Mouse (Mus musculus) natural killer cell, adult 2 months (primary cell): ENCODE data around the gene Casp8.
"Not testable (repeated sequence)": the region's sequence is repeated elsewhere in the genome, so short reads cannot be mapped to it uniquely, and the experiment has no call there.

Experiments used
- DNase-seq, 2 experiments: peaks; one replicate each; pipeline ENCODE4 v3.0.0; 2022; ENCODE audit warnings: low spot score in 2 of 2

Casp8 gene

DNA sequence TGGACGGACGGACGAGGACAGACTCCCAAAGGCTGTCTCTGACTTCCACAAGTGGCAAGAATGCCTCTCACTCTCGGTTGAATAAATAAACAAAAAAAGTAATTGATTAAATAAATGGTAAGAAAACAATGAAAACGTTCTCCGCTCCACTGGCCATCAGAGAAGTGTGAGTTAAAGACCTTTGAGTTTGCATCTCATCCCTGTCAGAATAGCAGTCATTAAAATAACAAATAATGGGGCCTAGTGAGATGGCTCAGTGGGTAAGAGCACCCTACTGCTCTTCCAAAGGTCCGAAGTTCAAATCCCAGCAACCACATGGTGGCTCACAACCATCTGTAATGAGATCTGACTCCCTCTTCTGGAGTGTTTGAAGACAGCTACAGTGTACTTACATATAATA lies 5.5 kb downstream of the Casp8 start:
- not testable (repeated sequence) for DNase-seq

DNA sequence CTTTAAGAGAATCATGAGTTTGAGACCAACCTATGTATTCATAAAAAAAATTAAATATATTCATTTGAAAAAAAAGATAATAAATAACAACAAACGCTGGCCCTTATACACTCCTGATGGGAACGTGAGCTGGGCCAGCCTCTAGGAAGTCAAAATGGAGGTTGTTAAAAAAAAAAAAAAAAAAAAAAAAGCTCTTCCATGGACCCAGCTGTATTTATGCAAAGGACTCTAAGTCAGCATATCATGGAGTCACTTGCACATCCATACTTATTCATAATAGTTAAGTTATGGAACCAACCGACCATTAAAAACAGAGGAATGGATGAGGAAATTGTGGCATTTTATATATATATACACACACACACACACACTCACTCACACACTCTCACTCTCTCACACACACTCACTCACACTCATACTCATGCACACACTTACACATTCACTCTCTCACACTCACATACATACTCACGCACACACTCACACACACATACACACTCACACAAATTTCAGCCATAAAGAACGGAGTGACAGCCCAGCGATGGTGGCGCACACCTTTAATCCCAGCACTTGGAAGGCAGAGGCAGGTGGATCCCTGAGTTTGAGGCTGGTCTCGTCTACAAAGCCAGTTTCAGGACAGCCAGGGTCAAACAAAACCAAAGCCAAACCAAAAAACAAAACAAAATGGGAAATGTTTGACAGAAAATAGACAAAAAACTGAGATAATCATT lies 6.5 kb downstream of the Casp8 start:
- DNase-seq: no peak

DNA sequence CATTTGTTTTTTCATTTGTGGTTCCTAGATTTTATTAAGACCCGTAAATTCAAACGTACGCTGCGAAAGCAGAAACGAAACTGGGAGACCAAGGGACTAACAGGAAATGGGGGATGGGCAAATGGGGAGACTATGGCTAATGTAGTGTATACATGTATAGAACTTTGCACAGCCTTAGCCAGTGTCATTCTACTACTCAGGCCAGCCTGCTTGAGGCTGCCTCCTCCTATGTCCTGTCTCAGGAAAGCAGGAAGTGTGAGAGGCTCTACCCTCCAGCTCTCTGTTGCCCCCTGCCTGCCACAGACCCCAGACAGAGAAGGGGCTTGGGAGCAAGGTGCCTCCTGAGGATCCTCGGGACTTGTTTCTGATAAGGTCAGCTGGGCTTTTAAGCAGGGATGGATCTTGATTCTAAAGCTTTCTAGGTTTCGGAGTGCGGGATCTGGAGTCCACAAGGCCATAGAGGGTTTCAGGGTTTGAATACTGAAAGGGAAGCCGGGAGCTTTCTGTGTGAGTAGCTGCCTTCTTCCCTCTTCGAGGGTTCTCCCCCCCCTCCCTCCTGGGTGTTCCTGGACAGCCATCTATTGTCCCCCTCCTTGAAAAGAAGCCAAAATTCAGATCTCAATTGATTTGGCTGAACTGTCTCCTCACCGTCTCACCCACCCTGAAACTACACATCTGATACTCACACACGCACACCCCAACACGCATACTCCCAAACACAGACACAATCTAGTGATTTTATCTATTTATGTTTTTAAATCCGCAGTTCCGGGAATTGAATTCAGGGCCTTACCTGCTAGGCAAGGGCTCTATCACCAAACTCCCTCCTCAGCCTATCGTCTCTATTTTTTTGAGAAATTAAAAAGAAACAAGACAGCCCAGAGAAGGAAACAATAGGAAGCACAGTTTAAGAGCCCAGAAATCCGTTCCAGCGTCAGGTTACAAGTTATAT lies 7.4 kb downstream of the Casp8 start:
- peak; percentile 69 to 74 for DNase-seq

DNA sequence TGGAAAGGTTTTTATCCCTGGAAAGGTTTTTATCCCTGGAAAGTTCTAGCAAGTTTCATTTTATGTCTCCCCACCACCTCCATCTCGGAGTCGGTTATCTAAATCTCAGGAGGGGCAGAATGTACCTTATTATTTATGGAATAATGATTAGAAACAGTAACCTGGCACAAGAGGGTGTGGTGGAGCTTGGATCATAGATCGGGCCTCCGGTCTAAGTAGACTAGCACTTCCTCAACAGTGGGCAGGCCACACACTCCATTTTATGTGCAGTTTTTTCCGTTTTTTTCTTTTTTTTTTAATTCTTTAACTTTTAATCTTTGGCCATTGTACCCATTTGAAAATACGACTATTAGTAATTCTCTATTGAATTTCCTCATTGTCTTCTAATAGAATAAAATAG lies 8.4 kb downstream of the Casp8 start:
- DNase-seq: no peak

DNA sequence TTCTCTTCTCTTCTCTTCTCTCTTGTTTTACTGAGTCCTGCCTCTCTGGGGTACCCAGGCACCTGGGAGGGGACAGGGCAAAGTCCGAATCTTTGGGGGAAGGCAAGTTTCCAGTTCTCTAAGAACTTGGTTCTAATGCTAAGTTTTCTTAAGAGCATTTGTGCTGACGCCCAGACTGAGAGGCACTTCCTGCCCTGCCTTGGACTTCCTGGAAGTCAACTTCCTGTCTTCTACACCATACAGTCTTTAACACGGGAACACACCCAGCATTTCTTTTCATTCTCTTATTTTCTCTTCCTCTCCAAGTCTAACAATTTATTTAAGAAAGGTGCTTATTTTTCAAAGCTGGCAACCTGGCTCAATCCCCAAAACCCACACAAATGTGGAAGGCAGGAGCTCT lies 11.5 kb downstream of the Casp8 start:
- DNase-seq: peak in 1 of 2 experiments; percentile 37

DNA sequence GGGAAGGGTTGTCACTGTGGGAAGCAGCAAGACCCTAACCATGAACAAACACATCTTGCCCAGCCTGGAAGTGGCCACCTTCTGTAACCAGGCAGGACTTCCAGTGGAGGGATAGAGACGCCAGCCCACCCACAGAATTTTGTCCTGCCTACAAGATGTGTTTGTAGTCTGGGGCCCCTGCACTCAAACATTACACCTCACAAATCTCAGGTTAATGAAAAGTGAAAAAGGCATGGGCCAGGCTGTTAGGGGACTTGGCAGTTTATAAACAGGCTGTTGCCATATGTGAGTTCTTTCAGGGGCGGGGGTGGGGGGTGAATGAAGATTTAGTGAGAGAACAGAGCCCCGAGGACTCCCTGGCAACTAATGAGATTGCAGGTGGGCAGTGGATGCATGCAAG lies 31.1 kb downstream of the Casp8 start:
- no peak for DNase-seq

DNA sequence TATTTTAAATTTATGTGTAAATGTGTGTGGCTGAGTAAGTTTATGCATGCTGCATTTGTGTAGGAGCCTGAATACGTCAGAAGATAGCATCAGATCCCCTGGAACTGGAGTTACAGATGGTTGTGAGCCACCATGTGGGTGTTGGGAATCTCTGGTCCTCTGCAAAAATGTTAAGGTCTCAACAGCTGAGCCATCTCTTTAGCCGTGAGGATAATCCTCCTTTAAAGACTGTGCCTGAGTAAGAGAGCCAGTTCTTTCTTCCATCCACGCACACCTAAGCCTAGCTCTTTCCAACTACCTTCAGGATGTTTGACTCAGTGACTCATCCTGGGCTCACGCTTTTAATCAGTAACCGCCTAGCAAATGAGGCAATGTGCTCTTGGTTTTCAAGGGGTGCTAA lies 35.6 kb downstream of the Casp8 start:
- no peak for DNase-seq

DNA sequence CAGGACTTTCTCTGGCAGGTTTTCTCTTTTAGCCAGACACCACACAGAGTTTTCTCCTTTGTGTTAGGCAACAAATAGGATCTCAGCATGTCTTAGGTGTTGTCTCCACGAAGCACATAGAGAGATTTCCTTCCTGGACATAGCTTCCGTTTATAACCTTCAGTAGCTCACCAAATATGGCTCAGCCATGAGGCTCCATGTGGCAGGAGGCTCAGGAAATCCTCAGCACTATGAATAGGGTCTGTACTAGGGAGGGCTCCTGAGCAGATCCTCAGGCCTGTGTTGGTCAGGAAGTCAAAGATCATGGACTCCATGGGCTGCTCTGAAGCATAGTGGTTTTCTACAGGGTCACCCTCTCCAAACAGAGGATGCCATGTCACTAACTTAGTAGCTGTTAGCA lies 37.0 kb downstream of the Casp8 start:
- no peak for DNase-seq

DNA sequence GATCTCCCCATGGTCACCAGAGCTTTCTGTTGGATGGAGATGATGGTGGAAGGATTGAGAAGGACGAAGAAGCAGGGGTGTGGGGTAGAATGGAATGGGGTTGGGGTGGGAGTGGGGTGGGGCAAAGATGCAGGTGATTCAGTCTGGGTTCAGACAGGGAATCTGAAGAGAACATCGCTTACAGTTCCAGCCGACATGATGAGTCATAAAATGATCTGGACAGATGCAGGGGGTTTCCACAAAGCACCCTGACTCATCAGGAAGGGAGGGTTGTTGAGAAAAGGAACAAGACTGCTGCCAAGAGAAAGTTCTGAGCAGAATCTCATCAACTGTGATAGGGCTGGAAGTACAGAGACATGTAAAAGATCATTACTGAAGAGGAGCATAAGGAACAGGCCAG lies 61.6 kb downstream of the Casp8 start:
- not testable (repeated sequence) for DNase-seq

DNA sequence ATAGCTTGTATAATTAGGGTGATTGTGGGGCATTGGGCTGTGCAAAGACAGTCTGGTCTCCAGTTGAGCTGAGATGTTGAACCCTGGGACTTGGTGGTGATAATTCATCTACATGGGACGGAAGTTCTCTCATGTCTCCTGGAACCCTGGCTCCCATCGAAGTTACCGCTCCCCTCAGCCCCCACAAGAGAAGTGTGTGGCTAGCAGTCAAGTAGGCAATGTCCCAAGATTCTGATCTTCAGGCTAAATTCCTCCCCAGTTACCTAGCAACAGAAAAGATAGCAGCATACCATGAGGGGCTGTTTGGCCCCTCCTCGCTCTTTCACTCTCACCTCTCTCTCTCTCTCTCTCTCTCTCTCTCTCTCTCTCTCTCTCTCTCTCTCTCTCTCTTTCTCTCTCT lies 64.0 kb downstream of the Casp8 start:
- not testable (repeated sequence) for DNase-seq

DNA sequence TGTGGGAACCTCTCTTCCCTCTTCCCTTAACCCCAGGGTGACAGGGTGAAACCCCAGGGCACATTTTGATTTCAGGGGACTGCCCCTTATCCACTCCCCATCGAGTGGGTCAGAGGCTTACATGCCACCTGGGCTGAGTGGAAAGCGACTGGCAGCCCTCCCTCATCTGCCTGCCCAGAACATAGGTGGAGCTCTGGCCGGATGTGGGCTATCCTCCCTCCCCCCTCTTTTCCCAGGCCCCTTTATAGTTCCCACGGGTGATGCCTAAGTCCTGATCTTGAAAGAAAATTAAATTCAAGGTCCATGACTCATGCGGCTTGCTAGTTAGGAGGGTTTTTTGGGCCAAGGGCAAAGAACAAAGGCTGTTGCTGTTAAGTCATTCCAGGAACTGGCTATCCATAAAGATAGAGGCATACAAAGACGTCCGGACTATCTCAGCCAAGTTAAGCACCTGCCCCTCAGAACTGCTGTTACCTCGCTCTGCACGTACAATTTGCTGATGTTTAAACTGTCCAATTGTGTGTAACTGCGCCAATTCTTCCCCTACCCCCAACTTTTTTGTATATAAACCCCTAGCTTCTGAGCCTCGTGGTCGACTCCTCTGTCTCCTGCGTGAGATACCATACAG lies 64.7 kb downstream of the Casp8 start:
- peak in 1 of 2 experiments; percentile 22 for DNase-seq

DNA sequence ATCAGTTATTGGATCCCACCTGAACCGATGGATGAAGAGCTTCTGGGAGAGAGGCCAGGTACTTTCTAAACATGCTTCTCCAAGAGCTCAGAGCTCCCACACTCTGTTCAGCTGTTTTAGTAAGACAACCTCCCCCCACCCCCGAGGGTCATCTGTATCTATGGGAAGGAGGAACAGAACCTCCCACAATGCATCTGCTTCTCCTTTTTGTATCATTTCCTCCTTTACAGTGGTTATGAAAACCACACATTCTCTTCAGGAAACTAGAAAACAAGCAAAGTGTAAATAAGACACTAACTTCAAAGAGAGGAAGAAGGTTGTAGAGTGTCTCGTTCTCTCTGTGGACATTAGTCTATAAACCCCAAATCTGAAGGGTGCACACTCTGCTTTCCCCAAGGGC lies 65.4 kb downstream of the Casp8 start:
- not testable (repeated sequence) for DNase-seq

DNA sequence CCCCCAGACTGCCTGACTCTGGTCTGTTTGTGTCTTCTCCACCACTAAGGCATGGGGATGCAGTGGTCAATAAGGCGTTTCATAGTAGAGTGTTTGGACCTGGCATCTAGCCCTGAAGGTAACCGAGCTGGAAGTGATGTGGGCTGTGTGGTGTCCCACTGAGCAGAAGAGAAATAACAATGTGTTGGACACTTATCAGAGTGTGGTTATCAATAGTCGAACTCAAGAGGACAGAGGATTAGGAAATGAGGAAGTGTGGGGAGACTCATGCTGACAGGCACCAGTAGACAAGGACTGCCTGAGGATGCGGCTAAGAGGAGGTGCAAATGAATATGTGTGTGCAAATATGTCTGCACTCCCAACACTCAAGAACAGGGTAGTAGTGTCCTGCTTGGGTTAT lies 81.3 kb downstream of the Casp8 start:
- DNase-seq: not testable (repeated sequence)

DNA sequence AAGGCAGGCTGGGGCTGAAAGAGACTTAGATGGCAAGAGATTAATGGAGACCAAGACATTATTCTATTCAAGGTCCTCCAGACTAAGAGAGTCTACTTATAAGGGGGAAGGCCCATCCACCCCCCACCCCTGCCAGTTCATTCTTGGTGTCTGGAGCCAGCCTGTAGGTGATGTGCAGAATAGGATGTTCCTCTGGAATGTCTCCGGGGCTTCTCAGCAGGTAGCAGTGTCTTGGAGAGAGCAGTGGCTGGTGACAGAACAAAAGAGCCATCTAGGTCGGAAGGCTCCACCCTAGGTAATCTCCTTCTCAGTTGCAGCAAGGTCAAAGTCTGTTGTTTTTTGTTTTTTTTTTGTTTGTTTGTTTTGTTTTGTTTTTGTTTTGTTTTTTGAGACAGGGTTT lies 84.1 kb downstream of the Casp8 start:
- not testable (repeated sequence) for DNase-seq

DNA sequence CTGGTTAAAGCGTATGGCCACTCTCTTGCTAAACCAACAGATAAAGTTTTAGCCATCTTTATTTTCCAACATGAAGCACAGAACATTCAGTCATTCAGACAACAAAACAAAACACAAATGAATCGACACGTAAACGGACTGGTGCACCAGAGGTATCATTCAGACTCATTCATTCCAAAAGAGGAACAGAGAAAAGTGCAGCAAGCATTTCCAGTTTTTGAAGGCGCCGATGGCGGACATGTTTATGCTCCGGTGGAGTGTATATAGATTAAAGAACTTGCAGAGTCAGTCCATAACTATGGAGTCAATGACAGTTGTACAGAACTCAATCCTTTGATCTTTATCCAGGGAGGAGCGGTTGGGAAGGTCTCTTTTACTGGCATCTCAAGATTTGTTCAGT lies 88.1 kb downstream of the Casp8 start:
- peak in 1 of 2 experiments; percentile 11 for DNase-seq

DNA sequence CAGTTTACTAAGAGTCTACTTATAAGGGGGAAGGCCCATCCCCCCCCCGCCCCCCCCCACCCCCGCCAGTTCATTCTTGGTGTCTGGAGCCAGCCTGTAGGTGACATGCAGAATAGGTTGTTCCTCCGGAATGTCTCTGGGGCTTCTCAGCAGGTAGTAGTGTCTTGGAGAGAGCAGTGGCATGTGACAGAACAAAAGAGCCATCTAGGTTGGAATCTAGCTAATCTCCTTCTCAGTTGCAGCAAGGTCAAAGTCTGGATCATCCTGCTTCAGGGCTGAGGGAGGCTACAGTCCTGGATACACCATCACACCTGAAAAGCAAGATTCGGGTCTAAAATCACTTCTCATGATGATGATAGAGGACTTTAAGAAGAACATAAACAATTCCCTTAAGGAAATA lies 90.5 kb downstream of the Casp8 start:
- DNase-seq: no peak

DNA sequence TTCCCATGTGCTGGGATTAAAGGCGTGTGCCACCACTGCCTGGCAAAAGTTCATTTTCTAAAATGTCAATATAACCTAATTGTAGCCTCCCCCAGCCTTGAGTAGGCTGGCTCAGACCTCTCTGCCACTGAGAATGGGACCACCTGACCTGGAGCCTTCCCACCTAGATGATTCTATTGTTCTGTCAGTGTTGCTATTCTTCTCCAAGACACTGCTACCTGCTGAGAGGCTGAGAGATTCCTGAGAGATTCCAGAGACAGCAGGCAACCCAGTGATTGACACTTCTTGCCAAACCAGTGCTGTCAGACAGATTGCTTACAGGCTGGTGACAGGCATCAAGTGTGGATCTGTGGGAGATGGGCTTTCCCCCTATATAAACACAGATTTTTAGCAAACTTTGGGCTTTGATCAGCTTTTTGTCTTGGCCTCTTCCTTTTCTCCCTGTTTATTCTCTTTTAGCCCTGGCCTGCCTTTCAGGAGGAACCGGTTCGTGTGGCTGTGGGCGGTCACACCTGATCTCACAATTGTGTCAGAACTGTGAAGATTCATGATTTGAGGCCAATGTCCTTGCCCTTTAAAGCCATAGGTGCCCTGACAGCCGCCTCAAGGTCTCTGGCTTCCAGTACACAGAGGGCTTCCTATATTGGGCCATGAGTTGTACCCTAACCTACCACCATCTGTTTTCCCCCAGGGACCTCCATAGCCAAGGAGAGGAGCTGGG lies 94.8 kb downstream of the Casp8 start:
- no peak for DNase-seq

DNA sequence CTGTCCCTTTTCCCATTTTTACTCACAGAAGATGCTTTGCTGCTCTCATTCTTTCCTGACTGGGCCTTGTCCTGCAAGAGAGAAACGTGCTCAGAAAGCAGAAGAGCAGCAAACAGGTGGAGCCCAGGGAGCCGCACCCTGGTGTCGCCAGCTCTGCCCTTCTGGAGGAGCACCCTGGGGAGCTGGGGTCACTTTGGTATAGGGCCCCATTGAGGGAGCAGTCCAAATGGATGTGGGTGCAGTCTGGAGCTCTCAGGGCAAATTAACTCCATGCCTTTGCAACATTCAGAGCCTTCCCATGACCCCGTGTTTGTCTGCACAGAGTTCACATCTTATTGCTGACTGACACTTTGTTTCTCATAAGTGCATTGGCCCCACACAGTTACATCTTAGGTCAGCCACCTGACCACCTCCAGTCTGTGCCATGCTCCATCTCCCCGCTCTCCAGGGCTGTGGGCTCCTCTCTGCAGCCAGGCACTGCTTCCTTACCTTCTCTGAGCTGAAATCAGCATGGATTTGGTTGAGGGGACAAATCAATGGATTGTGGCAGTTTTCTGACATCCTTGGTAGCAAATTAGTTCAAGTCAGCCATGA lies 95.6 kb downstream of the Casp8 start:
- DNase-seq: not testable (repeated sequence)

DNA sequence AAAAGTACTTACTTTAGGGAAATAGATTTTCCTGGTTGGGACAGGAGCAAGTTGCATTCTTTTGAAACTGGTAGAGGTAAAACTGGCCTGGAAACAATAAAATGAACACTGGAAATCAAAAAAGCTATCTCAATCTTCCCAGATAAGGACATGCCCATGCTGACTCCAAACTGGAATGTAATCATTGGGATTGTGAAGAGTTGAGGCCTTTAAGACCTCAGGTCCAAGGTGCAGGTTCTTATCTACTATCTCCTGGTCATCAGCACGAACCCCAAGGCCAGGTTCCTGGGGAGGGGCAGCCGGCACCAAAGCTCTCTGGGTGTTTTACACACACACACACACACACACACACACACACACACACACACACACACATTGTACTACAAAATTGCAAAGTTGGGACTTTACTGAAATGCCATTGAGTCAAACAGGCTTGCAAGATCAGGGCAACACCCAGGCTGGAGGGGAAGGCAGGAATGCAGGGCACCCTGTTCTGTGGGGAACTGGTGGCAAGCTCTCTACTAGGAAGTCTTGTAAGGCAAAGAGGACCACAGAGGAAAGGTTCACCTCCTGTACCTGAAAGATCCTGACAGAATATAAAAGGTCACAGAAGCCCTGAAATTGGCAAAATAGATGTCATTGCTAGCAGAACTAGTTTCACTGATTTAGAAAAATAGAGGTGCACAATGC lies 96.5 kb downstream of the Casp8 start:
- DNase-seq: not testable (repeated sequence)

DNA sequence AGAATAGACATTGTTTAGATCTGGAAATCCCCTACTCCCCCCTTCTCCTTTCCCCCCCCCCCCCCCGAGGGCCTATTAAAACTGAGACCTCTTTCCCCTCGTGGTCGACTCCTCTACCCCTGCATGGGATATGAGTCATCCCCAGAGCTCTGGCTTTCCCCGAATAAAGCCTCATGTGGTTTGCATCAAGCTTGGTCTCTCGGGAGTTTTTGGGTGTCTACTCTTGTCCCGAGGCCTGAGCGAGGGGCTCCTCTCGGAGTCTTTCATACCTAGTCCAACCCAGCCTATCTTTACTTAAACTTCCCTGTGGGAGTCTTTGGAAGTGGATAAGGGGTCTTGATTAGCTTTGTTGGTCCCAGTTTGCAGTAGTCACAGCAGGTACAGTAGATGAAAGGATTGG lies 97.2 kb downstream of the Casp8 start:
- not testable (repeated sequence) for DNase-seq
